Mouse (Mus musculus) cerebellum, adult 2 months (tissue): ENCODE measurements around the gene Elmo3.

ENCODE experiments used
- CTCF ChIP-seq: fragments of 200-500 bp; IDR thresholded peaks from 2 replicates; pipeline ENCODE4 v1.5.1; 2011; ENCODE audit warnings: low read depth, mild to moderate bottlenecking, control low read depth, low read length, moderate library complexity, borderline replicate concordance; ENCODE audit not compliant: insufficient read depth
- POLR2A ChIP-seq: fragments of 200-500 bp; IDR thresholded peaks from 2 replicates; pipeline ENCODE4 v1.6.1; 2011; ENCODE audit warnings: low read length, control low read depth, borderline replicate concordance; ENCODE audit not compliant: insufficient read depth

DNA sequence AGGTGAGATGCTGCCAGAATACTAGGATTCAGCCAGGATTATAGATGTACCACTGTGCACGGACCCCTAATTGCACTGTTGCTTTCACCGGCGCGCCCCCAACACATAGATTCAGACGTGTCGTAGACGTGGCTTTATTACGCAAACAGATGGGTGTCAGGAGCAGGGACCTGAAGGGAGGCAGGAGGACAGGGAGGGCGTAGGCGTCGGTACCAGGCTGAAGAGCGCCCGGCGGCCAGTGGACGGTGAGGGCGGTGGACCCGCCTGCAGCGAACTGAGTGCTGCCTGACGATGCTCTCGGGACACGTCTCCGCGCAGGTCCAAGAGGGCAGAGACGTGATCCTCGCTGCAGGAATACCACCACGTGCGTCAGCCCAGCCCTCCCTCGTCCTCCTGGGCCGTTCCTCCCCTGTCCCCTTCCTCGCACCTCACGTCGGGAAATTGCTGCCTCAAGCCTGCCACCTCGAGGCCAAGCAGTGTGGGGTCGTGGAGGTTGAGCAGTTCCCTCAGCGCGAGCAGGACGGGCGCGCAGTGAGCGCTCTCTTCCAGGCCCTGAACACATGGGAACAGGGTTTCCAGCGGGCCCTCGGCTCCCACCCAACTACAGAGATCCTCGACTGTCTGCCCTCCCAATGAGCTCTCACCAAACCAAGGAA is 15.5 kb upstream of the Elmo3 start, which contains the start of gene 4931428F04Rik:
- TF ChIP-seq POLR2A: no peak
- TF ChIP-seq CTCF: peak; percentile 60; the same call in 1 of the 2 replicates
